Mouse (Mus musculus) G1E (cell line): ENCODE data around the gene Olfr418. TPM values are rescaled to one million over a fixed set of nuclear protein-coding genes. Genes with fewer than 3 reads are reported as not detected.
"Not testable (repeated sequence)": the region's sequence is repeated elsewhere in the genome, so short reads cannot be mapped to it uniquely, and the experiment has no call there.

Experiments used
- ATAC-seq: 2 replicates; pipeline ENCODE4 v1.8.0; 2016; ENCODE audit warnings: mild to moderate bottlenecking; ENCODE audit not compliant: insufficient number of reproducible peaks, poor library complexity, low FRiP score, severe bottlenecking; ENCODE audit errors: extremely low read depth
- DNase-seq: peaks from one replicate; pipeline ENCODE4 v3.0.0; 2012; ENCODE audit warnings: low spot score
- H3K27me3 ChIP-seq: 2 replicates; pipeline ENCODE4 v1.6.1; 2012; ENCODE audit warnings: mild to moderate bottlenecking, low read length, inconsistent platforms; ENCODE audit not compliant: insufficient read depth
- H3K36me3 ChIP-seq: replicated peaks from 2 replicates; pipeline ENCODE3; 2012; ENCODE audit warnings: mild to moderate bottlenecking, inconsistent platforms
- H3K4me1 ChIP-seq: 2 replicates; pipeline ENCODE4 v1.6.1; 2012; ENCODE audit warnings: low read depth, low read length, inconsistent platforms, mixed read lengths; ENCODE audit not compliant: insufficient read depth
- H3K4me3 ChIP-seq: 2 replicates; pipeline ENCODE4 v1.5.1; 2012; ENCODE audit warnings: low read depth, mild to moderate bottlenecking, inconsistent platforms, low read length, moderate library complexity, mixed read lengths
- H3K9me3 ChIP-seq: replicated peaks from 2 replicates; pipeline ENCODE4 v1.6.1; 2012; ENCODE audit warnings: inconsistent platforms
- CTCF ChIP-seq: IDR thresholded peaks from 2 replicates; pipeline ENCODE4 v1.5.1; 2012; ENCODE audit warnings: low read depth, low read length, inconsistent platforms, mixed read lengths
- GATA1 ChIP-seq: IDR thresholded peaks from 2 replicates; pipeline ENCODE4 v1.6.1; 2012; ENCODE audit warnings: borderline replicate concordance, low read length, inconsistent platforms, mixed read lengths
- GATA2 ChIP-seq: IDR thresholded peaks from 2 replicates; pipeline ENCODE4 v1.6.1; 2012; ENCODE audit warnings: low read depth, low read length, inconsistent platforms, borderline replicate concordance
- POLR2AphosphoS5 ChIP-seq: IDR thresholded peaks from 2 replicates; pipeline ENCODE4 v1.6.1; 2012; ENCODE audit warnings: low read depth, low read length, inconsistent platforms; ENCODE audit not compliant: insufficient replicate concordance
- TAL1 ChIP-seq: conservative IDR thresholded peaks from 2 replicates; pipeline ENCODE4 v1.6.1; 2012; ENCODE audit warnings: low read depth, low read length, inconsistent platforms, mixed read lengths
- polyA plus RNA-seq: library from polyadenylated mRNA; stranded (reverse); fragments of >175 nt; gene quantifications from 2 replicates; pipeline ENCODE4 v1.2.3, GENCODE M21; 2012
- total RNA-seq, 2 experiments: library from RNA; stranded (forward) in 1 of 2; stranded (reverse) in 1 of 2; fragments of 200-1000 nt in 1 of 2; fragments of >200 nt in 1 of 2; fragmentation: Nextera tagmentation in 1 of 2; gene quantifications; 2 replicates each; pipeline ENCODE4 v1.2.3; 2014 to 2017

Olfr418 gene
- total RNA-seq (2014; fragmentation: Nextera tagmentation) (not detected in 2 replicates), total RNA-seq (2017) (0.17 and 0.38 TPM in 2 replicates), polyA plus RNA-seq (not detected in 2 replicates)

GRCm38 (mm10) chr1:173265701-173266100, at the start of gene Olfr418:
Gene Olfr418 (plus strand): TSS chr1:173266001.
- H3K4me3 ChIP-seq = no peak within 1 kb of the TSS
- H3K36me3 ChIP-seq = no peaks in the 10 kb centered on the region
- H3K9me3 ChIP-seq = no peaks in the 10 kb centered on the region
- H3K27me3 ChIP-seq = no peaks in the 10 kb centered on the region
- no peak for DNase-seq
- TF ChIP-seq GATA1 = no peak
- no peak for TF ChIP-seq GATA2
- no peak for TF ChIP-seq POLR2AphosphoS5
- TF ChIP-seq TAL1 = no peak
- TF ChIP-seq CTCF = no peak
- no peaks in the 10 kb centered on the region for H3K4me1 ChIP-seq
- ATAC-seq = no peak

DNA sequence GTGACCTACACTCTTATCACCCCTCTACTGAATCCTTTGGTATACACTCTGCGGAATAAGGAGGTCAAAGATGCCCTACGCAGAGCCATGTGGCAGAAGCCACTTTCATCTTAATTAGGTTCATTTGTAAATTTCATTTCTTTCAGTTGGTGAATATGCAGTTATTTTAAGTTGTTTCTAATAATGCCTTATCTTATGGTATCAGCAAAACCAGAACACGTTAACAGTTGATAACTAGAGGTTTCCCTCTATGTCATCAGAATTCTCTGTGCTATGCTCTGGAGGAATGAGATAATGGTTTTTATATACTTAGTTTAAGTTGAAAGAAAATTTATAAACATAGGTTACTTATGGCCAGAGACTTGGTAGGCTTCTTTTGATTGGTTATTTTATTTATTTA, 49.3 kb upstream of the Olfr418 start:
- DNase-seq (no peak), ATAC-seq (peak; percentile 75)
- TF ChIP-seq TAL1 = no peak; the same call in 1 of the 2 replicates
- Histone ChIP-seq H3K4me3 (no peak overlapping the region), H3K27me3 (no peaks in the 10 kb centered on the region), H3K36me3 (no peaks in the 10 kb centered on the region), H3K9me3 (0 out of 2 replicates have a peak, but pooled peaks cover 8% of the 10 kb centered on the region), H3K4me1 (peaks cover 13% of the 10 kb centered on the region)

- ATAC-seq = no peak
- Histone ChIP-seq H3K27me3 (no peaks in the 10 kb centered on the region), H3K4me3 (no peak within 1 kb of the TSS), H3K36me3 (no peaks in the 10 kb centered on the region), H3K4me1 (no peaks in the 10 kb centered on the region; the same call in 1 of the 2 replicates), H3K9me3 (peaks cover 5% of the 10 kb centered on the region)
- no peak for DNase-seq
- TF ChIP-seq TAL1 (no peak), GATA2 (no peak), POLR2AphosphoS5 (no peak), CTCF (no peak), GATA1 (no peak)
These were observed 38.7 kb upstream of the Olfr418 start, which contains the start of gene Fcer1a for GRCm38 (mm10) chr1:173227081-173227480. Gene Fcer1a (minus strand): TSS chr1:173227214.

DNA sequence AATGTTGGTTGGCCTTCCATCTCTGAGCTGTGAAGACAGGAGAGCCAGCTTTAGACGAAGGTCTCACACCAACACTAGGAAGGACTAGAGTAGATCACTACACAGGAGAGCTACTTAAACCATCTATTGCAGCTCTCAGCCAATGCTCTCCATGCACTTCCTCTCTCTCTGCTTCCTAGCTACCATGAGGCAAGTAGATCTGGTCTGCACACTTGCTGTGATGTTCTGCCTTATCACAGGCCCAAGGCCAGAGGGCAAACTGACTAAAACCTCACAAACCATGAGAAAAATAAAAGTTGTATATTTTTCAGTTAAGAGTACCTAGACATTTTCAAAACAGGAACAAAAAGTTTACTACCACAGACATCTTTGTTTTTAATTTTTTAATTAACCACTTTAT, 28.8 kb upstream of the Olfr418 start:
- H3K9me3 ChIP-seq, H3K36me3 ChIP-seq, H3K4me1 ChIP-seq, H3K27me3 ChIP-seq, H3K4me3 ChIP-seq, DNase-seq, ATAC-seq: not testable (repeated sequence)

DNA sequence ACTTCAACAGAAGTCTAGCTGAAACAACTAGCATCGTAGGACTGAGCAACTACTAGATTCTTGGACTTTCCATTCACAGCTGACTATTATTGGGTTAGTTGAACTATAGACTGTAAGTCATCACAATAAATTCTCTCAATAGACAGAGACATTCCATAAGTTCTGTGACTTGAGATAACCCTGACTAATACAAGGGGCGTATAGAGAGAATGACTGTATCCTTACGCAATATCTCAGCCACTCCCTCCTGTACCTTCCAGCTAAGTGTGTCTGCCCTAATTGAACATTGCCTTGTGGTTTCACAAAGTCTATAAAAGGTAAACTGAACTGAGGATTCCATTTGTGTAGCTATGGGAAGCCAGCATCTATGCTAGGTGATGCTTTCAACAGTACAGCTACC, 15.9 kb upstream of the Olfr418 start:
- DNase-seq (no peak), ATAC-seq (no peak)
- TF ChIP-seq GATA2 (no peak), CTCF (no peak), POLR2AphosphoS5 (no peak), GATA1 (no peak)
- H3K27me3 ChIP-seq = no peaks in the 10 kb centered on the region
- no peak overlapping the region for H3K4me3 ChIP-seq
- H3K4me1 ChIP-seq = no peaks in the 10 kb centered on the region
- peaks cover 8% of the 10 kb centered on the region; the same call in 1 of the 2 replicates for H3K9me3 ChIP-seq
- no peaks in the 10 kb centered on the region for H3K36me3 ChIP-seq

- H3K27me3 ChIP-seq = no peaks in the 10 kb centered on the region
- no peaks in the 10 kb centered on the region for H3K36me3 ChIP-seq
- ATAC-seq (no peak), DNase-seq (no peak)
- TF ChIP-seq TAL1 (no peak), GATA1 (no peak)
- no peaks in the 10 kb centered on the region for H3K4me1 ChIP-seq
- H3K4me3 ChIP-seq = no peak within 1 kb of the TSS
- no peaks in the 10 kb centered on the region for H3K9me3 ChIP-seq
These were observed 11.9 kb downstream of the Olfr418 start, which contains the start of gene Mptx2 for GRCm38 (mm10) chr1:173277677-173278076. Gene Mptx2 (minus strand): TSS chr1:173277777.

GRCm38 (mm10) chr1:173302795-173303194, 37.0 kb downstream of the Olfr418 start:
- H3K4me1 ChIP-seq, H3K27me3 ChIP-seq, H3K9me3 ChIP-seq, H3K36me3 ChIP-seq, ATAC-seq, DNase-seq, H3K4me3 ChIP-seq: not testable (repeated sequence)

DNA sequence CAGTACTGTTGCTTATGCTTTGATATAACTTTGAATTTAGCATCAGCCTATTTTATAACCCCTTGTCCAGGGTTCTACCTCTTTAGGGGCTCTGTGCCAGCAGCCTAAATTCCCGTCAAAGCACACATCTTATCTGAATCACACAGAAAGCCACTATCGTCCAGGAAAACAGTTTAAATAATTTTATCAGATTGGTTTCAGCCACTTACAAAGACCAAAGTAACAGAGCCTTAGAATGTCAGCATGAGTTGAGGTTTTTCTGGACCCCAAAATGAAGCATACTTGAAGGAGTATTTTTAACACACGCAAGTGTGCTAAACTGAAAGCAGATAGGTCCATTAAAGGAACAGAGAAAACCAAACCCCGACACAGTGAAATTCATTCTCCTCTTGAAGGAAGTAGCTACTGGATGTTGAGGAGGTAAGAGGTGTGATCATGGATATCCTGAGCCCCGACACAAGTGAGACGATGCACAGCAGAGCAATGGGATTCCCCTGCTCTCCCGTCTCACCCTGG, 47.8 kb downstream of the Olfr418 start:
- H3K36me3 ChIP-seq, H3K4me1 ChIP-seq, H3K9me3 ChIP-seq, H3K4me3 ChIP-seq, DNase-seq, H3K27me3 ChIP-seq: not testable (repeated sequence)
- ATAC-seq = 0 out of 2 replicates have a peak, but pooled peaks have one; percentile 12
